Mouse (Mus musculus) midbrain, embryonic 14.5 days (tissue): ENCODE data around the gene Atg2a. TPM values are rescaled to one million over a fixed set of nuclear protein-coding genes. Genes with fewer than 3 reads are reported as not detected.

Source experiments
- ATAC-seq: fragments of 200-750 bp; cut with Nextera tagmentation; 2 replicates; pipeline ENCODE4 v1.8.0; 2017; ENCODE audit warnings: moderate number of reproducible peaks, moderate library complexity; ENCODE audit not compliant: low FRiP score, low TSS enrichment
- DNase-seq: peaks from one replicate; pipeline ENCODE4 v3.0.0-alpha.2; 2015
- H3K27ac ChIP-seq: fragments of 300-500 bp; sonication (generic); replicated peaks from 2 replicates; pipeline ENCODE4 v1.5.1; 2014; ENCODE audit warnings: mild to moderate bottlenecking, low read depth, low read length, moderate library complexity
- H3K27me3 ChIP-seq: fragments of 300-500 bp; sonication (generic); 2 replicates; pipeline ENCODE4 v1.6.1; 2014; ENCODE audit warnings: low read length, control low read depth, mixed read lengths; ENCODE audit not compliant: control insufficient read depth, insufficient read depth
- H3K36me3 ChIP-seq: fragments of 300-500 bp; sonication (generic); 2 replicates; pipeline ENCODE4 v1.6.1; 2014; ENCODE audit warnings: low read length, control low read depth; ENCODE audit not compliant: control insufficient read depth, insufficient read depth
- H3K4me1 ChIP-seq: fragments of 300-500 bp; sonication (generic); 2 replicates; pipeline ENCODE4 v1.6.1; 2014; ENCODE audit warnings: mild to moderate bottlenecking, antibody characterized with exemption, low read length, control low read depth; ENCODE audit not compliant: control insufficient read depth, insufficient read depth
- H3K4me2 ChIP-seq: fragments of 300-500 bp; sonication (generic); 2 replicates; pipeline ENCODE4 v1.6.1; 2014; ENCODE audit warnings: mild to moderate bottlenecking, low read length, moderate library complexity
- H3K4me3 ChIP-seq: fragments of 300-500 bp; sonication (generic); replicated peaks from 2 replicates; pipeline ENCODE4 v1.5.1; 2014; ENCODE audit warnings: low read depth, low read length
- H3K9ac ChIP-seq: fragments of 300-500 bp; sonication (generic); replicated peaks from 2 replicates; pipeline ENCODE4 v1.6.1; 2014; ENCODE audit warnings: mild to moderate bottlenecking, low read length, moderate library complexity
- H3K9me3 ChIP-seq: fragments of 300-500 bp; sonication (generic); 2 replicates; pipeline ENCODE4 v1.6.1; 2016; ENCODE audit warnings: low read length, control low read depth, mixed read lengths; ENCODE audit not compliant: control insufficient read depth
- WGBS: fragments of 180-500 bp; shearing (Covaris S2); extraction: QIAGEN DNeasy Blood & Tissue Kit; methylation state at CpG from one replicate; pipeline ENCODE4 v1.1.7; 2014; 5-methylcytosine and 5-hydroxymethylcytosine counted together
- polyA plus RNA-seq: library from polyadenylated mRNA; unstranded; fragments of >200 nt; fragmentation: Nextera tagmentation; extraction: Ambion mirVana; gene quantifications from 2 replicates; pipeline ENCODE4 v1.2.1, GENCODE M21; 2014

The Atg2a gene
- polyA plus RNA-seq, 1 experiment from 2014 or later, result 15.4 TPM

- H3K36me3 ChIP-seq, result peaks cover 79% of the 10 kb centered on the region
Measured at GRCm38 (mm10) chr19:6231036-6231435, 10.4 kb upstream of the Atg2a start.

DNA sequence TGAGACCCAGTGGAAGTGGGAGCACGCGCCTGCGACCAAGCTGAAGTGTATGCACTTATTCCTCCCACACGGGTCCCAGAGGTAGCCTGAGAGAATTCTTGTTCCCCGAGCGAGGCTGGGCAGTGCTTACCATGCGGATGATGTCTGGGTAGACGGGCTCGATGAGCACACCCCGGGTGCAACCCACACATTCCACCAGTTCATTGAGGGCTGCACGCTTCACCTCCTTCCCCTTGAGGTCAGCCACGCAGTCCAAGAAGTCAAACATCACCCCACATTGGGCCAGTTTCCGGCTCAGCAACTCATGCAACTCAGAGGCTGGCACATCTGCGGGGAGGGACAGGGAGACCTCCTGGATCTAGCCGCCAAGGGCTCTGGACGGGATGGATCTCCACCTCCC lies 7.8 kb upstream of the Atg2a start:
- DNase-seq, result no peak
- Histone ChIP-seq H3K27ac (no peak overlapping the region), H3K9me3 (no peaks in the 10 kb centered on the region), H3K4me1 (peaks cover 16% of the 10 kb centered on the region), H3K27me3 (no peaks in the 10 kb centered on the region), H3K4me2 (no peak overlapping the region), H3K36me3 (peaks cover 54% of the 10 kb centered on the region), H3K9ac (no peak overlapping the region), H3K4me3 (no peak overlapping the region)
- 86% methylated on average over 16 of the region's 16 CpGs for WGBS
- ATAC-seq, result no peak

More at GRCm38 (mm10) chr19:6231036-6231435, 10.4 kb upstream of the Atg2a start:
- no peak for ATAC-seq
- Histone ChIP-seq H3K9me3 (no peaks in the 10 kb centered on the region), H3K4me2 (no peak overlapping the region), H3K4me3 (no peak overlapping the region), H3K27ac (no peak overlapping the region), H3K9ac (no peak overlapping the region), H3K4me1 (peaks cover 11% of the 10 kb centered on the region), H3K27me3 (no peaks in the 10 kb centered on the region)
- no peak for DNase-seq
- 85% methylated on average over 2 of the region's 2 CpGs for WGBS

- no peaks in the 10 kb centered on the region for H3K9me3 ChIP-seq
- H3K4me3 ChIP-seq, result peak overlapping the region; percentile 91
- peak overlapping the region; percentile 97 for H3K4me2 ChIP-seq
- DNase-seq (no peak), ATAC-seq (no peak)
- H3K27me3 ChIP-seq, result no peaks in the 10 kb centered on the region
- peaks cover 16% of the 10 kb centered on the region for H3K4me1 ChIP-seq
- 66% methylated on average over 11 of the region's 11 CpGs for WGBS
- no peak overlapping the region for H3K27ac ChIP-seq
- H3K36me3 ChIP-seq, result peaks cover 46% of the 10 kb centered on the region
- peak overlapping the region; percentile 88 for H3K9ac ChIP-seq
Measured at GRCm38 (mm10) chr19:6234337-6235083, 7.0 kb upstream of the Atg2a start.

GRCm38 (mm10) chr19:6235084-6236052 lies 6.1 kb upstream of the Atg2a start, which contains the start of gene Ppp2r5b:
Gene Ppp2r5b (minus strand): TSS chr19:6235872.
- no peaks in the 10 kb centered on the region for H3K27me3 ChIP-seq
- peak within 1 kb of the TSS; percentile 88 for H3K9ac ChIP-seq
- H3K4me1 ChIP-seq, result peaks cover 16% of the 10 kb centered on the region
- H3K27ac ChIP-seq, result peak within 1 kb of the TSS; percentile 91
- peak within 1 kb of the TSS; percentile 91 for H3K4me3 ChIP-seq
- peaks cover 37% of the 10 kb centered on the region for H3K36me3 ChIP-seq
- peak within 1 kb of the TSS; percentile 97 for H3K4me2 ChIP-seq
- ATAC-seq (peak; percentile 90), DNase-seq (peak; percentile 97)
- WGBS, result 2% methylated on average over 48 of the region's 48 CpGs
- H3K9me3 ChIP-seq, result no peaks in the 10 kb centered on the region

- WGBS, result 0% methylated on average over 9 of the region's 9 CpGs
- ATAC-seq, result peak; percentile 89
Measured at GRCm38 (mm10) chr19:6236053-6236441, 5.4 kb upstream of the Atg2a start.

GRCm38 (mm10) chr19:6236842-6237241 lies 4.6 kb upstream of the Atg2a start:
- peaks cover 22% of the 10 kb centered on the region for H3K36me3 ChIP-seq
- H3K4me1 ChIP-seq, result peaks cover 16% of the 10 kb centered on the region
- no peak overlapping the region for H3K4me2 ChIP-seq
- ATAC-seq, result no peak
- no peaks in the 10 kb centered on the region for H3K27me3 ChIP-seq
- no peak overlapping the region for H3K9ac ChIP-seq
- no peak overlapping the region for H3K4me3 ChIP-seq
- DNase-seq, result no peak
- H3K27ac ChIP-seq, result no peak overlapping the region
- 69% methylated on average over 7 of the region's 7 CpGs for WGBS
- H3K9me3 ChIP-seq, result no peaks in the 10 kb centered on the region

More at GRCm38 (mm10) chr19:6236053-6236441, 5.4 kb upstream of the Atg2a start:
- peaks cover 16% of the 10 kb centered on the region for H3K4me1 ChIP-seq
- peak overlapping the region; percentile 91 for H3K4me3 ChIP-seq
- H3K9ac ChIP-seq, result peak overlapping the region; percentile 88; the same call in 1 of the 2 replicates
- no peaks in the 10 kb centered on the region for H3K27me3 ChIP-seq
- H3K4me2 ChIP-seq, result peak overlapping the region; percentile 97
- peak overlapping the region; percentile 91 for H3K27ac ChIP-seq
- no peaks in the 10 kb centered on the region for H3K9me3 ChIP-seq
- peak; percentile 96 for DNase-seq
- H3K36me3 ChIP-seq, result peaks cover 30% of the 10 kb centered on the region

DNA sequence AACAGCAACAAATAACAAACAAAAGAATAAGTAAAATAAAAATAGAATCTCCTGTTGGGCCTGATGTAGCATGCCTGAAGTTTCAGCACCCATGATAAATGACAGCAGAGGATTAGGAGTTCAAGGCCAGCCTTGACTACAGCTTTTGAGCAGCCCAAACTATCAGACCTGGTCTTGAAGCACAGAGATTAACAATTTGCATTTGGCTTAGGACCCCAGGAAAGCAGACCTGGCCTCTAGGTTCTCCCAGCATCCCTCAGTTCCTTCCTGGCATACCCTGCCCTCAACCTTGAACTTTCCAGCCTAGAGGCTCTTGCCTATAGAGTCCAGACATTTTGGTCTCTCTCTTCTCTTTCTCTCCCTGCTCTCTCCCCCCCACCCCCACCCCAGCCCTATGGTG lies 2.7 kb upstream of the Atg2a start:
- Histone ChIP-seq H3K27ac (no peak overlapping the region), H3K4me1 (peaks cover 26% of the 10 kb centered on the region), H3K9me3 (no peaks in the 10 kb centered on the region), H3K9ac (no peak overlapping the region), H3K36me3 (peaks cover 4% of the 10 kb centered on the region; the same call in 1 of the 2 replicates), H3K4me2 (no peak overlapping the region), H3K27me3 (no peaks in the 10 kb centered on the region), H3K4me3 (no peak overlapping the region)
- no peak for DNase-seq
- ATAC-seq, result no peak

DNA sequence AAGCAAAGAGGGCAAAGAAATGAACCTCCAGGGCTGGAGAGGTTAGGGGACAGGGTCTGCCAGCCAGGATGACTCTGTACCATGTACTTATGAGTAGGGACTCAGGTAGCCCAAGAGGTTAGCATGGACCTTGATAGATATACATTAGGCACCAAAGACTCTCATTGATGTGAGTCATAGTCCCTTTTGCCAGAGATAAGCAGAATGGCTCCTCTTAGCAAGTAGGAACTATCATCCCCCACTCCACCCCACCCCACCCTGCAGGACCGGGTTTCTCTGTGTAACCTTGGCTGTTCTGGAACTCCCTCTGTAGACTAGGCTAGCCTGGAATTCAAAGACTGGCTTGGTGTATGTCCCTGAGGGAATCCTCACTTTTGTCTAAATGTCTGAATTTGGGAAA lies 1.3 kb upstream of the Atg2a start:
- WGBS, result 75% methylated on average over 1 of the region's 1 CpGs
- Histone ChIP-seq H3K9me3 (no peaks in the 10 kb centered on the region), H3K4me3 (no peak overlapping the region), H3K27ac (no peak overlapping the region), H3K9ac (no peak overlapping the region), H3K4me1 (peaks cover 16% of the 10 kb centered on the region), H3K4me2 (no peak overlapping the region), H3K27me3 (no peaks in the 10 kb centered on the region), H3K36me3 (peaks cover 12% of the 10 kb centered on the region)
- ATAC-seq (no peak), DNase-seq (no peak)
